Mouse (Mus musculus) stomach, embryonic 16.5 days (tissue): ENCODE measurements around the gene Fmo2. TPM values are rescaled to one million over a fixed set of nuclear protein-coding genes. Genes with fewer than 3 reads are reported as not detected.

Experiments used
- ATAC-seq: fragments of 200-750 bp; cut with Nextera tagmentation; 2 replicates; pipeline ENCODE4 v1.8.0; 2017; ENCODE audit warnings: moderate number of reproducible peaks, moderate TSS enrichment; ENCODE audit not compliant: insufficient read depth, low FRiP score
- H3K27ac ChIP-seq: fragments of 300-500 bp; sonication (generic); 2 replicates; pipeline ENCODE4 v1.5.1; 2014; ENCODE audit warnings: low read length
- H3K27me3 ChIP-seq: fragments of 300-500 bp; sonication (generic); 2 replicates; pipeline ENCODE4 v1.6.1; 2014; ENCODE audit warnings: low read length, control low read depth, mixed read lengths; ENCODE audit not compliant: control insufficient read depth, insufficient read depth
- H3K36me3 ChIP-seq: fragments of 300-500 bp; sonication (generic); 2 replicates; pipeline ENCODE4 v1.6.1; 2014; ENCODE audit warnings: low read length; ENCODE audit not compliant: control insufficient read depth, insufficient read depth
- H3K4me1 ChIP-seq: fragments of 300-500 bp; sonication (generic); 2 replicates; pipeline ENCODE4 v1.6.1; 2014; ENCODE audit warnings: low read length, control low read depth, mixed read lengths; ENCODE audit not compliant: control insufficient read depth, insufficient read depth
- H3K4me2 ChIP-seq: fragments of 300-500 bp; sonication (generic); 2 replicates; pipeline ENCODE4 v1.6.1; 2014; ENCODE audit warnings: low read depth, low read length, mixed read lengths
- H3K4me3 ChIP-seq: fragments of 300-500 bp; sonication (generic); replicated peaks from 2 replicates; pipeline ENCODE4 v1.5.1; 2014; ENCODE audit warnings: mild to moderate bottlenecking, low read length
- H3K9ac ChIP-seq: fragments of 300-500 bp; sonication (generic); 2 replicates; pipeline ENCODE4 v1.6.1; 2014; ENCODE audit warnings: low read length
- H3K9me3 ChIP-seq: fragments of 300-500 bp; sonication (generic); replicated peaks from 2 replicates; pipeline ENCODE4 v1.6.1; 2016; ENCODE audit warnings: low read length, control low read depth; ENCODE audit not compliant: control insufficient read depth
- WGBS: fragments of 180-500 bp; shearing (Covaris S2); extraction: QIAGEN DNeasy Blood & Tissue Kit; methylation state at CpG from one replicate; pipeline ENCODE4 v1.1.7; 2014; 5-methylcytosine and 5-hydroxymethylcytosine counted together
- polyA plus RNA-seq: library from polyadenylated mRNA; unstranded; fragments of >200 nt; fragmentation: Nextera tagmentation; extraction: Ambion mirVana; gene quantifications from 2 replicates; pipeline ENCODE4 v1.2.1, GENCODE M21; 2015

Fmo2 gene
- polyA plus RNA-seq, 1 experiment from 2014 or later, result 8.5 TPM

- no peak overlapping the region for H3K27ac ChIP-seq
- H3K9ac ChIP-seq, result no peak overlapping the region
- H3K36me3 ChIP-seq, result no peaks in the 10 kb centered on the region
- H3K4me1 ChIP-seq, result peaks cover 5% of the 10 kb centered on the region; the same call in 1 of the 2 replicates
- H3K4me2 ChIP-seq, result no peak overlapping the region
- H3K27me3 ChIP-seq, result no peaks in the 10 kb centered on the region
- WGBS, result 30% methylated on average over 3 of the region's 3 CpGs
- H3K9me3 ChIP-seq, result no peaks in the 10 kb centered on the region
- ATAC-seq, result no peak
- H3K4me3 ChIP-seq, result no peak overlapping the region
Measured at GRCm38 (mm10) chr1:162875091-162875490, 23.4 kb downstream of the Fmo2 start.

GRCm38 (mm10) chr1:162871701-162872311 is 26.7 kb downstream of the Fmo2 start:
- WGBS, result 35% methylated on average over 9 of the region's 9 CpGs
- H3K4me2 ChIP-seq, result no peak overlapping the region
- H3K4me1 ChIP-seq, result peaks cover 5% of the 10 kb centered on the region; the same call in 1 of the 2 replicates
- no peak overlapping the region for H3K9ac ChIP-seq
- H3K9me3 ChIP-seq, result no peaks in the 10 kb centered on the region
- no peak overlapping the region for H3K4me3 ChIP-seq
- peak overlapping the region; percentile 34; the same call in 1 of the 2 replicates for H3K27ac ChIP-seq
- no peaks in the 10 kb centered on the region for H3K27me3 ChIP-seq
- peak; percentile 53; the same call in 1 of the 2 replicates for ATAC-seq
- H3K36me3 ChIP-seq, result no peaks in the 10 kb centered on the region

GRCm38 (mm10) chr1:162870978-162871377 is 27.5 kb downstream of the Fmo2 start:
- Histone ChIP-seq H3K27ac (0 out of 2 replicates have a peak overlapping the region, but pooled peaks have one; percentile 34), H3K4me2 (no peak overlapping the region), H3K9me3 (no peaks in the 10 kb centered on the region), H3K27me3 (no peaks in the 10 kb centered on the region), H3K4me1 (peaks cover 5% of the 10 kb centered on the region; the same call in 1 of the 2 replicates), H3K36me3 (no peaks in the 10 kb centered on the region), H3K4me3 (no peak overlapping the region), H3K9ac (no peak overlapping the region)
- WGBS, result 81% methylated on average over 7 of the region's 7 CpGs
- no peak for ATAC-seq

GRCm38 (mm10) chr1:162867396-162867795 is 31.1 kb downstream of the Fmo2 start:
- Histone ChIP-seq H3K27me3 (no peaks in the 10 kb centered on the region), H3K4me3 (no peak overlapping the region), H3K27ac (no peak overlapping the region), H3K9me3 (no peaks in the 10 kb centered on the region), H3K4me1 (peaks cover 5% of the 10 kb centered on the region; the same call in 1 of the 2 replicates), H3K9ac (no peak overlapping the region), H3K4me2 (no peak overlapping the region), H3K36me3 (no peaks in the 10 kb centered on the region)
- no peak for ATAC-seq
- WGBS, result 72% methylated on average over 4 of the region's 4 CpGs

GRCm38 (mm10) chr1:162866280-162866681 is 32.2 kb downstream of the Fmo2 start, which contains the start of gene Fmo1:
Gene Fmo1 (minus strand): TSS chr1:162866610.
- Histone ChIP-seq H3K4me1 (peaks cover under 1% of the 10 kb centered on the region; the same call in 1 of the 2 replicates), H3K27ac (no peak within 1 kb of the TSS)
- 46% methylated on average over 7 of the region's 7 CpGs for WGBS

GRCm38 (mm10) chr1:162865493-162865830 is 33.1 kb downstream of the Fmo2 start:
- Histone ChIP-seq H3K36me3 (no peaks in the 10 kb centered on the region), H3K27me3 (no peaks in the 10 kb centered on the region), H3K9ac (no peak overlapping the region), H3K9me3 (no peaks in the 10 kb centered on the region), H3K4me1 (no peaks in the 10 kb centered on the region), H3K4me3 (no peak overlapping the region), H3K4me2 (no peak overlapping the region), H3K27ac (no peak overlapping the region)
- no peak for ATAC-seq
- WGBS, result 66% methylated on average over 3 of the region's 3 CpGs

More at GRCm38 (mm10) chr1:162866280-162866681, 32.2 kb downstream of the Fmo2 start, which contains the start of gene Fmo1:
- Histone ChIP-seq H3K27me3 (no peaks in the 10 kb centered on the region), H3K36me3 (no peaks in the 10 kb centered on the region), H3K4me2 (no peak within 1 kb of the TSS), H3K4me3 (no peak within 1 kb of the TSS), H3K9me3 (no peaks in the 10 kb centered on the region), H3K9ac (no peak within 1 kb of the TSS)
- ATAC-seq, result no peak

GRCm38 (mm10) chr1:162864816-162865492 is 33.6 kb downstream of the Fmo2 start:
- no peak overlapping the region for H3K27ac ChIP-seq
- no peaks in the 10 kb centered on the region for H3K9me3 ChIP-seq
- no peaks in the 10 kb centered on the region for H3K36me3 ChIP-seq
- H3K4me2 ChIP-seq, result no peak overlapping the region
- no peak for ATAC-seq
- WGBS, result 76% methylated on average over 8 of the region's 8 CpGs
- H3K27me3 ChIP-seq, result no peaks in the 10 kb centered on the region
- H3K4me1 ChIP-seq, result no peaks in the 10 kb centered on the region
- no peak overlapping the region for H3K4me3 ChIP-seq
- no peak overlapping the region for H3K9ac ChIP-seq

GRCm38 (mm10) chr1:162864279-162864678 is 34.2 kb downstream of the Fmo2 start:
- H3K9ac ChIP-seq, result no peak overlapping the region
- no peak for ATAC-seq

GRCm38 (mm10) chr1:162863579-162863978 is 34.9 kb downstream of the Fmo2 start:
- H3K27ac ChIP-seq, result no peak overlapping the region
- ATAC-seq, result no peak
- H3K9me3 ChIP-seq, result no peaks in the 10 kb centered on the region
- WGBS, result 64% methylated on average over 3 of the region's 3 CpGs
- H3K9ac ChIP-seq, result no peak overlapping the region
- H3K27me3 ChIP-seq, result no peaks in the 10 kb centered on the region
- peaks cover 7% of the 10 kb centered on the region; the same call in 1 of the 2 replicates for H3K4me1 ChIP-seq
- H3K4me3 ChIP-seq, result no peak overlapping the region
- H3K4me2 ChIP-seq, result no peak overlapping the region
- H3K36me3 ChIP-seq, result no peaks in the 10 kb centered on the region

More at GRCm38 (mm10) chr1:162864279-162864678, 34.2 kb downstream of the Fmo2 start:
- H3K4me3 ChIP-seq, result no peak overlapping the region
- no peaks in the 10 kb centered on the region for H3K9me3 ChIP-seq
- 90% methylated on average over 5 of the region's 5 CpGs for WGBS
- no peaks in the 10 kb centered on the region for H3K36me3 ChIP-seq
- H3K27ac ChIP-seq, result no peak overlapping the region
- H3K4me2 ChIP-seq, result no peak overlapping the region
- H3K4me1 ChIP-seq, result peaks cover 4% of the 10 kb centered on the region; the same call in 1 of the 2 replicates
- H3K27me3 ChIP-seq, result no peaks in the 10 kb centered on the region
